Mouse (Mus musculus) right cerebral cortex, postnatal 36 days (tissue): ENCODE results near the gene Shroom3.

Experiments used
- DNase-seq, 2 experiments: peaks; one replicate each; pipeline ENCODE4 v3.0.0; 2022; ENCODE audit warnings: low spot score in 2 of 2, mixed read lengths in 1 of 2

The Shroom3 gene

DNA sequence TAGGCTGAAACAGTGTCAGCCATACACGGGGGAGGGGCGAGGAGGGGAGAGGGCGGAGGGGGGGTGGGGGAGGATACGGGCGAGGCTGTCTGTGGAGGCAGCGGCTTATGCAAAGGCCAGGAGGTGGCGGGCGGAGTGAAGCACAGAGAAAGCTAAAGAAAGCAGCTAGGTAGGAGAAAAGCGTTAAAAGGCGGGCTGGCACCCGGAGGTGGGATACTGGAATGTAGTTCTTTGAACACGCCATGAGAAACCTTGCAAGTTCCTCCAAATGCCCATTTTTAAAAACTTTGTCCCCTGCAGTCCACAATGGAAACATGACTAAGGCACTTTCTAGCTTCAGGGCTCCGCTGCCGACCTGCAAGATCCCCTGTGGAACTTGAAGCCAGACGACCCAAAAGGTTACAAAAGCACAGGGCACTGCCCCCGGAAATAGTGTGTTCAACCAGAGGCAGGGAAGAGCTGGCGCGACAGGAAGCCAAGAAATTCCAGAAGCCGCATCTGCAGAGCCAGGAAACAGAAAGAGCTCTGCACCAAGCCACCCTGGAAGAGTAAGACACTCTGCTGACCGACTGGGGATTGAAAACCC, 322.1 kb downstream of the Shroom3 start:
- peak; percentile 53 to 60 for DNase-seq

DNA sequence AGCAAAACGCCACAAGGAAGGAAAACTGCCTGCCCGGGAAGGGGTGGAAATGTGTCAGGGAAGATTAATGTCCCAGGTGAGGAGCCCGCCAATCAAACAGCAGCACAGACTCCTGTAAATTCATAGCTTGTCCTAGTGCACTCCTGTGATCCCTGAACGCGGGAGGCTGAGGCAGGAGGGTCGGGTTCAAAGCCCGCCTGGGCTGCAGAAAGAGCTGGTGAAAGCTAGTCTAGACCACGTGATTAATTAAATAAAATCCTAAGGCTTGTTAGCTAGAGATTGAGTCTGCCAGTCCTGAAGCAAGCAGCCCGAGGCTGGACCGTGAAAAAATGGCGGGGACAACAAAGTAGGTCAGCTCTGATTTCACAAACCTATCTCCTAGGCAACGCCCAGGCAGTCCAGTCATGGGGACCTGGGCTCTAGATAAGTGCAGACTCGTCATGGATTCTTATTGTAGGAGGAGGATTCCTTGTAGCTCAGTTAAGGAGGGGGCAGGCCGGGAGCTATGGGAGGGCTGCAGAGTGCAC, 322.6 kb downstream of the Shroom3 start:
- DNase-seq: peak in 1 of 2 experiments; percentile 36

DNA sequence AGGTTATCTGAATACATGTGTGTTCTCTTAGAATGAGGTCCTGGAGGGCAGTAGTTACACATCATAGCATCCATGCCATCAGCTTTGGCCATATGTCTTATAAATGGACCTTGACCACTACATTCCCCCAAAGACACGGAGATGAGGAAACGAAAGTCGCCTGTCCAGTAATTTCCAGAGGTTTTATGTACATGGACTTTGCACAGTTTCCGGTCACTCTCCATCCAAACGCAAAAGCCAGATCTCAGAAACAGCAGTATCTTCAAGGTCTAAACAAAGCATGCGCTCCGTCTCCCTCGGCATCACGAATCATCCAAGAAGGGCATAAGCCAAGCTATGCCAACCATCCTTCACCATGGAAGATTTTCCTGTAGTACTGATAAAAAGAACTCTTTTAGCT, 325.0 kb downstream of the Shroom3 start:
- DNase-seq: no peak
